Mouse (Mus musculus): Measurements from ENCODE around the gene Arhgap27.

GRCm38 (mm10) chr11:103381505-103381904, 18.0 kb upstream of the Arhgap27 start:
- TF ChIP-seq CTCF (IDR thresholded peaks at IDR 0.05; ENCODE audit: low read depth) (no peak), EP300 (optimal IDR thresholded peaks at IDR 0.05) (no peak)

All from stomach, postnatal 0 days (tissue).